Mouse (Mus musculus) macrophage (primary cell): Measurements from ENCODE around the gene Arhgap24. TPM values are rescaled to one million over a fixed set of nuclear protein-coding genes. Genes with fewer than 3 reads are reported as not detected.
A peak's percentile ranks its signal among the peaks of the same experiment; 100 is the strongest.

Experiments used
- H3K27ac ChIP-seq: fragments of 350-480 bp; formaldehyde crosslinking; 2 replicates; pipeline ENCODE4 v1.9.0; 2021
- H3K36me3 ChIP-seq: fragments of 350-480 bp; formaldehyde crosslinking; 2 replicates; pipeline ENCODE4 v1.9.0; 2021; ENCODE audit errors: inconsistent target
- H3K4me3 ChIP-seq: fragments of 350-480 bp; formaldehyde crosslinking; 2 replicates; pipeline ENCODE4 v1.9.0; 2021; ENCODE audit errors: inconsistent target
- H3K79me2 ChIP-seq: fragments of 350-480 bp; formaldehyde crosslinking; 2 replicates; pipeline ENCODE4 v1.9.0; 2021; ENCODE audit errors: inconsistent target
- WGBS: methylation state at CpG from one replicate; pipeline ENCODE4 v1.1.7; 2026; ENCODE audit warnings: inconsistent platforms; ENCODE audit not compliant: missing documents; 5-methylcytosine and 5-hydroxymethylcytosine counted together
- polyA plus RNA-seq: library from polyadenylated mRNA; stranded (reverse); fragments of 250-400 nt; gene quantifications from 3 replicates; pipeline ENCODE4 v1.2.4, GENCODE M21; 2018; ENCODE audit warnings: inconsistent platforms

The Arhgap24 gene
- polyA plus RNA-seq, 1 experiment from 2014 or later = 16.8 TPM

DNA sequence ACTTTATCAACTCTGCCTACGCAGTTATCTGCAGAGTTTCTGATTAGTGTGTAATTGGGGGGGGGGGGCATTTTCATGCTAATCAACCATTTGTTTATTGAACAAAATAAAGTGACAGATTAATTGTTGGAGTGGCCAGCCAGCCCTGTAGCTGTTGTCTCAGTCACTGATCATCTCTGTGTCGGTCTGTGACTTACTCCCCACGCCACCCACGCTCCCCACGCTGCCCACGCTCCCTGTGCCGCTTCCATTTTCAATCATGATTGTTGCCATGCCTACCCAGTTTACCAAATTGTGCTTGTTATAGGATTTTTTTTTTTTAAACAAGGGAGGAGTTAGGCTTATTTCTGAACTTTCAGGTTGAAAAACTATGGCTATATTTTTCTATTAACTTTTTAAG, 34.3 kb downstream of the Arhgap24 start:
- no peak overlapping the region for H3K4me3 ChIP-seq
- no peaks in the 10 kb centered on the region; the same call in 1 of the 2 replicates for H3K79me2 ChIP-seq
- H3K27ac ChIP-seq = no peak overlapping the region
- no peaks in the 10 kb centered on the region for H3K36me3 ChIP-seq
- 90% methylated on average over 7 of the region's 7 CpGs for WGBS

DNA sequence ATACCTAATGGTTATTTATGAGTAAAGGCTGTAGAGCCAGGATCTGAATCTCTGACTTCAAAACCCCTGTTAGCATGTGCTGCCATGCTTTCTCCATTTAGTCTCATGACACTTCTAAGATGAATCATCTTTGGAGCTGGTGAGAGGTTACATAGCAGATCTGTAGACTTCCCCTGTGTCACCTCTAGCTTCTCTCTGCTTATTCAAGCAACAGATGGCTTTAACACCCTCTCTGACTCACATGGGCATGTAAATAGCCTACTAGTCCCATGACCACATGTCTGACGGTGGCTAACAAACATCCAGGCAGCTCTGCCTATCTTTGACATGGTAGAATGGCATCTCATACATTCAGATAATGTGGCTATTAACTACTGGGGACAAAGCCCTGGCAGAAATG, 39.3 kb downstream of the Arhgap24 start:
- Histone ChIP-seq H3K4me3 (no peak overlapping the region), H3K27ac (peak overlapping the region; percentile 61), H3K36me3 (no peaks in the 10 kb centered on the region), H3K79me2 (no peaks in the 10 kb centered on the region; the same call in 1 of the 2 replicates)
- 42% methylated on average over 1 of the region's 1 CpGs for WGBS

DNA sequence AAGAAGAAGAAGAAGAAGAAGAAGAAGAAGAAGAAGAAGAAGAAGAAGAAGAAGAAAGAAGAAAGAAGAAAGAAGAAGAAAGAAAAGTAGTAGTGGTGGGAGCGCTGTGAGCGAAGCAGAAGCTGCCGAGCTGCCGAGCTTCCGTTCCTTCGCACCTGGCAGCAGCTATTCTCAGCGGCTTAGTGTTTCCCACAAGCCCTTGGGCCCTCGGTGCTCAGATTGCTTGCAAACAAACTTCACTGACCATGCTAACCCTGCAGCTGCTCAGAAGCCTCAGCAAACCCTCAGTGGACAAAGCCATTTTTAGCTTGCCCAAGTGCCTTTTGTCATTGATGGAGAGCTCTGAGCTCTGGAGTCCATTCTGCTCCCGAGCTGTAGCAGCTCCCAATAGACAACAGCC, 54.1 kb downstream of the Arhgap24 start:
- H3K4me3 ChIP-seq = no peak overlapping the region
- H3K27ac ChIP-seq = no peak overlapping the region
- no peaks in the 10 kb centered on the region for H3K79me2 ChIP-seq
- whole genome bisulfite sequencing = 99% methylated on average over 9 of the region's 9 CpGs
- H3K36me3 ChIP-seq = no peaks in the 10 kb centered on the region

- H3K4me3 ChIP-seq = no peak overlapping the region
- no peaks in the 10 kb centered on the region for H3K36me3 ChIP-seq
- H3K27ac ChIP-seq = no peak overlapping the region
- WGBS = 57% methylated on average over 3 of the region's 3 CpGs
- H3K79me2 ChIP-seq = no peaks in the 10 kb centered on the region; the same call in 1 of the 2 replicates
Observed at GRCm38 (mm10) chr5:102537819-102538218, 56.6 kb downstream of the Arhgap24 start.

- H3K36me3 ChIP-seq = no peaks in the 10 kb centered on the region
- WGBS = 93% methylated on average over 4 of the region's 4 CpGs
- no peak overlapping the region for H3K4me3 ChIP-seq
Observed at GRCm38 (mm10) chr5:102546296-102546695, 65.1 kb downstream of the Arhgap24 start.

GRCm38 (mm10) chr5:102547786-102548185, 66.6 kb downstream of the Arhgap24 start:
- Histone ChIP-seq H3K36me3 (no peaks in the 10 kb centered on the region), H3K4me3 (no peak overlapping the region), H3K79me2 (no peaks in the 10 kb centered on the region), H3K27ac (no peak overlapping the region)

More at GRCm38 (mm10) chr5:102546296-102546695, 65.1 kb downstream of the Arhgap24 start:
- Histone ChIP-seq H3K27ac (no peak overlapping the region), H3K79me2 (no peaks in the 10 kb centered on the region; the same call in 1 of the 2 replicates)

- 96% methylated on average over 2 of the region's 2 CpGs for WGBS
- no peaks in the 10 kb centered on the region for H3K36me3 ChIP-seq
Observed at GRCm38 (mm10) chr5:102548382-102548781, 67.2 kb downstream of the Arhgap24 start.

GRCm38 (mm10) chr5:102550211-102550610, 69.0 kb downstream of the Arhgap24 start:
- Histone ChIP-seq H3K79me2 (no peaks in the 10 kb centered on the region), H3K27ac (no peak overlapping the region), H3K4me3 (no peak overlapping the region), H3K36me3 (no peaks in the 10 kb centered on the region)
- WGBS = 98% methylated on average over 3 of the region's 3 CpGs

More at GRCm38 (mm10) chr5:102548382-102548781, 67.2 kb downstream of the Arhgap24 start:
- Histone ChIP-seq H3K79me2 (no peaks in the 10 kb centered on the region), H3K4me3 (no peak overlapping the region), H3K27ac (no peak overlapping the region)

DNA sequence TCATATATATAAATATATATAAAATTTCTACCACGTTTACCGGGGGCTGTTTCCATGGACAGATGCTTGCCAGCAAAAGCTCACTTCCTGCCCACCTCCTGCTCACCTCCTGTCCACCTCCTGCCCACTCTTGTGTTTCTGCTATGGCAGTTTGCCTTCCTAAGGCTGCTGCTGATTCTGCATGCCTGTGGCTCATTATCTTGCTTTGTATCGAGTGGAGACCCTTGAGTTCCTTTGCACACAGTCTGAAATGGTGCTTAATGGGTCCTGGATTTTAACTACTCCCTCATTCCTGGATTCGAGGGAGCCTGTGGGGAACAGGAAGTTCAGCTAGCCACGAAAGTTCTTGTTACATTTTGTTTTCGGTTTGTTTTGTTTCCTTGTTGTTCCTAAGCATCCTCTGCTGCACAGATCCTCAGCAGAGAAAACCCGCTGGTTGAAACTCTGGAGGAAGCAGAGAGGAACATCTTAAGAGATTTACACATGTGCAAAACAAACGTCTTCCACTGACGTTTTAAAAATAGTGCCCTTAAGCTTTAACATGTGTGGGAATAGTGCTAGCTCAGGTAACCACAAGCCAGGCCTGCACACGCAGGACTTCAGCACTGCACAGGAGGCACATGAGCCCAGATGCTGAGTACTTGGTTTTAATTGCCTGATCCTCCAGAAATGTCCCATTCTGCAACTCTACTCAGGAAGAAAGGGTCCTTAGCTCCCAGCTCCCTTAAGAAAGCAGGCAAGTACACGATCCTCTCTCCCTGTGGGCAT, 69.9 kb downstream of the Arhgap24 start:
- Histone ChIP-seq H3K27ac (no peak overlapping the region), H3K4me3 (no peak overlapping the region), H3K36me3 (no peaks in the 10 kb centered on the region), H3K79me2 (no peaks in the 10 kb centered on the region)
- WGBS = 26% methylated on average over 10 of the region's 11 CpGs

DNA sequence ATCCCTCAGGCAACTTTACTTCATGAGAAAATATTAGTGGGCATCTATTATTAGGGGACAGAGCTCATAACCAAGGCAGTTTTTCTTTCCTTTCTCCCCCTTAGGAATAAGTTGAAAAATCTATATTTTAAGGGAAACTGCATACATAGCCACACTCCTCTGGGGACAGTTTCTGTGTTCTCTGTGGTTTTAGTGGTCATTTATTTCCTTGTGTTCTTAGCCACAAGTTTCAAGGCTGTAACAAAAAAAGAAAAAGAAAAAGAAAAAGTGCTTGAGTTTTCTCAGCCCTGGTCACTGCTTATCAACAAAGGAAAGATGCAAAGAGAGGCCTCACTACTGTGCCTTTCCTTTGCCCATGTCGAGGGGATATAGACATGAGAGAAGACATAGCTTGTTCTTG, 71.3 kb downstream of the Arhgap24 start:
- no peak overlapping the region for H3K4me3 ChIP-seq
- no peak overlapping the region for H3K27ac ChIP-seq
- 27% methylated on average over 1 of the region's 1 CpGs for WGBS
- no peaks in the 10 kb centered on the region for H3K36me3 ChIP-seq
- H3K79me2 ChIP-seq = no peaks in the 10 kb centered on the region

GRCm38 (mm10) chr5:102555958-102556357, 74.8 kb downstream of the Arhgap24 start:
- Histone ChIP-seq H3K27ac (no peak overlapping the region), H3K36me3 (no peaks in the 10 kb centered on the region), H3K4me3 (no peak overlapping the region), H3K79me2 (no peaks in the 10 kb centered on the region)
- WGBS = 100% methylated on average over 4 of the region's 4 CpGs

DNA sequence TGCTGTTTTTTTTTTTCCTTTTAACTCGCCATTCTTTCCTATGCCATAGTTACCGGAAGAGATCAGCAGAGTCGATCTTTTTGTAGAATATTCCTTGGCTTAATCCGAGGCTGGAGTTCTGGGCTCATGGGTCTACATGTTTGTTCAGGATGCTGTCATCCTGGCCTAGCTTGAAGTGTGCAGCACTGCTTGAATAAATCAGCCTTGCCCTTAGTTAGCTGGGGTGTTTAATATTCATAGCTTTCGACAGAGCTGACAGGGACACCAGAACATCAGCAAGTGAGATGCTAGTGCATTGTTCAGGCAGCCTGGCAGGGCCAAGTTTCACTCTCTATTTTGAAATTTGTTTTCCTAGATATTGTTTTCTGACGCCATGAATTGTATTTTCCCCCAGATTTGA, 79.1 kb downstream of the Arhgap24 start:
- 93% methylated on average over 6 of the region's 6 CpGs for WGBS
- H3K36me3 ChIP-seq = no peaks in the 10 kb centered on the region
- no peaks in the 10 kb centered on the region for H3K79me2 ChIP-seq
- H3K4me3 ChIP-seq = no peak overlapping the region
- H3K27ac ChIP-seq = no peak overlapping the region

- Histone ChIP-seq H3K4me3 (no peak overlapping the region), H3K36me3 (no peaks in the 10 kb centered on the region), H3K79me2 (no peaks in the 10 kb centered on the region; the same call in 1 of the 2 replicates), H3K27ac (no peak overlapping the region)
- WGBS = 94% methylated on average over 4 of the region's 4 CpGs
Observed at GRCm38 (mm10) chr5:102563971-102564370, 82.8 kb downstream of the Arhgap24 start.

GRCm38 (mm10) chr5:102568764-102569163, 87.6 kb downstream of the Arhgap24 start:
- H3K79me2 ChIP-seq = peaks cover 4% of the 10 kb centered on the region; the same call in 1 of the 2 replicates
- no peak overlapping the region for H3K4me3 ChIP-seq
- WGBS = 98% methylated on average over 3 of the region's 5 CpGs
- H3K36me3 ChIP-seq = no peaks in the 10 kb centered on the region
- H3K27ac ChIP-seq = no peak overlapping the region

- Histone ChIP-seq H3K36me3 (no peaks in the 10 kb centered on the region), H3K79me2 (peaks cover 10% of the 10 kb centered on the region; the same call in 1 of the 2 replicates), H3K4me3 (no peak overlapping the region), H3K27ac (no peak overlapping the region)
- WGBS = 33% methylated on average over 2 of the region's 2 CpGs
Observed at GRCm38 (mm10) chr5:102571445-102571844, 90.3 kb downstream of the Arhgap24 start.
